Mouse (Mus musculus) E14TG2a.4 (cell line): Measurements from ENCODE around the gene Slc17a2.

Experiments used
- CTCF ChIP-seq: conservative IDR thresholded peaks from 2 replicates; pipeline ENCODE4 v1.5.1; 2014; ENCODE audit warnings: low read length
- NANOG ChIP-seq: IDR thresholded peaks from 2 replicates; pipeline ENCODE4 v1.6.1; 2014; ENCODE audit warnings: borderline replicate concordance, low read length, mixed read lengths

DNA sequence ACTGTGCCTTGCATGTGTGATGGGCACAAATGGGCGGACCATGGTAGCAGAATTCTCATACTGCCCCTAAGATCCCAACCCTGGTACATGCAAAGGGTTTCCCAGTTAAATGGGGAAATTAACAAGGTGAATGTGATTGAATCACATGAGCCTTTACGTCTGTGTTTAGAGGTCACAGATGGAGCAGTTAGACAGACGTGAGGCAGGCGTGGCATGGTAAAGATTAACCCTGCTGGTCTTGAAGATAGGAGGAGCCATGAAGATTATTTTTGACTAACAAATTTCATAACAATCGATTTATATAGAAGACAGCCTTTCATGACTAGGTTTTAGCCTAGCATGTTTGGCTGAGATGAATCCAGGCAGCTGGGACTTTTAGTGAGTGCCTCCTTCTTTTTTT lies 66.3 kb downstream of the Slc17a2 start:
- TF ChIP-seq CTCF (no peak), NANOG (no peak)
